Mouse (Mus musculus) CH12.LX (cell line): ENCODE results near the gene Ms4a14.

Experiments
- CTCF ChIP-seq, 2 experiments: IDR thresholded peaks in 1 of 2; conservative IDR thresholded peaks in 1 of 2; 2 replicates each; pipeline ENCODE4 v1.5.1; 2011 to 2012; ENCODE audit warnings: low read depth in 2 of 2, low read length in 2 of 2, improper control_type of control experiment in 1 of 2, inconsistent platforms in 1 of 2, mild to moderate bottlenecking in 1 of 2, moderate library complexity in 1 of 2
- E2F4 ChIP-seq: IDR thresholded peaks from 2 replicates; pipeline ENCODE4 v1.6.1; 2011; ENCODE audit warnings: low read depth, low read length, improper control_type of control experiment; ENCODE audit not compliant: insufficient replicate concordance
- ELF1 ChIP-seq: IDR thresholded peaks from 2 replicates; pipeline ENCODE4 v1.6.1; 2014; ENCODE audit warnings: low read depth, mild to moderate bottlenecking, inconsistent platforms, low read length, improper control_type of control experiment
- ETS1 ChIP-seq: conservative IDR thresholded peaks from 2 replicates; pipeline ENCODE4 v1.6.1; 2012; ENCODE audit warnings: low read depth, mild to moderate bottlenecking, inconsistent platforms, low read length, improper control_type of control experiment, moderate library complexity
- GABPA ChIP-seq: IDR thresholded peaks from 2 replicates; pipeline ENCODE4 v1.6.1; 2012; ENCODE audit warnings: low read depth, low read length, improper control_type of control experiment, inconsistent platforms; ENCODE audit not compliant: insufficient replicate concordance
- MAFK ChIP-seq: IDR thresholded peaks from 2 replicates; pipeline ENCODE4 v1.6.1; 2011; ENCODE audit warnings: low read length, improper control_type of control experiment; ENCODE audit not compliant: insufficient replicate concordance
- MAX ChIP-seq: IDR thresholded peaks from 2 replicates; pipeline ENCODE4 v1.6.1; 2011; ENCODE audit warnings: low read length, improper control_type of control experiment
- MYC ChIP-seq: IDR thresholded peaks from 2 replicates; pipeline ENCODE4 v1.6.1; 2011; ENCODE audit warnings: low read depth, mild to moderate bottlenecking, improper control_type of control experiment, low read length
- NRF1 ChIP-seq: IDR thresholded peaks from 2 replicates; pipeline ENCODE4 v1.6.1; 2014; ENCODE audit warnings: low read depth, mild to moderate bottlenecking, inconsistent platforms, low read length, improper control_type of control experiment, moderate library complexity
- PAX5 ChIP-seq: IDR thresholded peaks from 2 replicates; pipeline ENCODE4 v1.6.1; 2012; ENCODE audit warnings: low read length, inconsistent platforms, mixed read lengths
- POLR2AphosphoS2 ChIP-seq: IDR thresholded peaks from 2 replicates; pipeline ENCODE4 v1.6.1; 2011; ENCODE audit warnings: low read depth, low read length, improper control_type of control experiment
- UBTF ChIP-seq: IDR thresholded peaks from 2 replicates; pipeline ENCODE4 v1.6.1; 2012; ENCODE audit warnings: low read depth, mild to moderate bottlenecking, inconsistent platforms, low read length, improper control_type of control experiment, moderate library complexity
- ZNF384 ChIP-seq: IDR thresholded peaks from 2 replicates; pipeline ENCODE4 v1.6.1; 2012; ENCODE audit warnings: low read depth, low read length, improper control_type of control experiment, inconsistent platforms

- TF ChIP-seq CTCF (conservative IDR thresholded peaks at IDR 0.05 in 1 of 2, IDR thresholded peaks at IDR 0.05 in 1 of 2; ENCODE audit: low read depth in 2 of 2, low read length in 2 of 2) (no peak), NRF1 (no peak), PAX5 (no peak), UBTF (no peak), MYC (no peak), ETS1 (no peak), ZNF384 (no peak), ELF1 (no peak), GABPA (no peak), MAX (no peak), MAFK (no peak), POLR2AphosphoS2 (no peak), E2F4 (no peak)
These were observed 50.7 kb downstream of the Ms4a14 start for GRCm38 (mm10) chr19:11263549-11263948.
